Mouse (Mus musculus) MEL-GATA-1-ER (cell line): Measurements from ENCODE around the gene Nagpa.
A peak's percentile ranks its signal among the peaks of the same experiment; 100 is the strongest.
"Not testable (repeated sequence)": the region's sequence is repeated elsewhere in the genome, so short reads cannot be mapped to it uniquely, and the experiment has no call there.

ENCODE experiments used
- DNase-seq: peaks from one replicate; pipeline ENCODE4 v3.0.0-alpha.2; 2012; ENCODE audit warnings: low read depth; ENCODE audit errors: extremely low read depth

The Nagpa gene

GRCm38 (mm10) chr16:5203668-5204433, at the start of gene Nagpa:
Nagpa (minus strand) TSS chr16:5204012.
- peak; percentile 68 for DNase-seq

GRCm38 (mm10) chr16:5252260-5252659, 48.4 kb upstream of the Nagpa start:
- DNase-seq: no peak

GRCm38 (mm10) chr16:5250891-5251290, 47.1 kb upstream of the Nagpa start:
- DNase-seq: no peak

- DNase-seq: no peak
Measured at GRCm38 (mm10) chr16:5244411-5244810, 40.6 kb upstream of the Nagpa start.

- no peak for DNase-seq
Measured at GRCm38 (mm10) chr16:5242882-5243281, 39.1 kb upstream of the Nagpa start.

GRCm38 (mm10) chr16:5242355-5242754, 38.5 kb upstream of the Nagpa start:
- DNase-seq: no peak

- peak; percentile 89 for DNase-seq
Measured at GRCm38 (mm10) chr16:5233418-5234313, 29.9 kb upstream of the Nagpa start, which contains the start of gene Alg1. Alg1 (plus strand) TSS chr16:5233621.

GRCm38 (mm10) chr16:5232982-5233381, 29.2 kb upstream of the Nagpa start:
- DNase-seq: no peak

GRCm38 (mm10) chr16:5228103-5228502, 24.3 kb upstream of the Nagpa start:
- not testable (repeated sequence) for DNase-seq

- not testable (repeated sequence) for DNase-seq
Measured at GRCm38 (mm10) chr16:5227501-5227900, 23.7 kb upstream of the Nagpa start.

- not testable (repeated sequence) for DNase-seq
Measured at GRCm38 (mm10) chr16:5226534-5226933, 22.7 kb upstream of the Nagpa start.

- DNase-seq: no peak
Measured at GRCm38 (mm10) chr16:5222140-5222539, 18.3 kb upstream of the Nagpa start, which contains the start of gene AU021092. AU021092 (minus strand) TSS chr16:5222299.

- no peak for DNase-seq
Measured at GRCm38 (mm10) chr16:5221403-5221802, 17.6 kb upstream of the Nagpa start.

GRCm38 (mm10) chr16:5217341-5218133, 13.7 kb upstream of the Nagpa start:
- DNase-seq: no peak

- DNase-seq: no peak
Measured at GRCm38 (mm10) chr16:5216686-5217085, 12.9 kb upstream of the Nagpa start.

- DNase-seq: no peak
Measured at GRCm38 (mm10) chr16:5214126-5214525, 10.3 kb upstream of the Nagpa start.

- DNase-seq: no peak
Measured at GRCm38 (mm10) chr16:5212150-5212549, 8.3 kb upstream of the Nagpa start.

GRCm38 (mm10) chr16:5210365-5210764, 6.6 kb upstream of the Nagpa start:
- peak; percentile 61 for DNase-seq

- peak; percentile 15 for DNase-seq
Measured at GRCm38 (mm10) chr16:5206051-5206450, 2.2 kb upstream of the Nagpa start.

GRCm38 (mm10) chr16:5205431-5205970, 1.7 kb upstream of the Nagpa start:
- no peak for DNase-seq

- DNase-seq: peak; percentile 4
Measured at GRCm38 (mm10) chr16:5203200-5203599, 612 bp downstream of the Nagpa start.
